Mouse (Mus musculus): ENCODE measurements around the gene Pbld2.

DNA sequence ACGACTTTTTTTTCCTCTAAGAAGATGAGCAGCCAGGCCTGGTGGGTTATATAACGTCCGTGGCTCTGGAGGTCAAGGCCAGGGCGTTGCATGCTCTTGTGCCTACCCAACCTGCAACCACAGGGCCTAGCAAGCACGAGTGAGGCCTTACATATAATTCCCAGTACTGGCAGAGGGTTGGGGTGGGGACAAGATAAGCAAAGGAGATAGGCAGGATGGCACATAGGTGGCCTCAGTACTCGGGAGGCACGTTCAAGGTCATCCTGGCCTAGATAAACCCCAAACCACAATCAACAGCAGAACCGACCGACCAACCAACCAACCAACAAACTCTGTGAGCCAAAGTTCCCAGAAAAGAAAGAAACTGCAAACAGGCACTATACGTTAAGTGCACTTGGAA is 62.2 kb downstream of the Pbld2 start:
- no peak for TF ChIP-seq CTCF (IDR thresholded peaks at IDR 0.05; ENCODE audit: low read depth)
- no peak for TF ChIP-seq EP300 (optimal IDR thresholded peaks at IDR 0.05)

All from stomach, postnatal 0 days (tissue).